ENCODE assay signal across 13 mouse cellular contexts in the genomic region with DNA sequence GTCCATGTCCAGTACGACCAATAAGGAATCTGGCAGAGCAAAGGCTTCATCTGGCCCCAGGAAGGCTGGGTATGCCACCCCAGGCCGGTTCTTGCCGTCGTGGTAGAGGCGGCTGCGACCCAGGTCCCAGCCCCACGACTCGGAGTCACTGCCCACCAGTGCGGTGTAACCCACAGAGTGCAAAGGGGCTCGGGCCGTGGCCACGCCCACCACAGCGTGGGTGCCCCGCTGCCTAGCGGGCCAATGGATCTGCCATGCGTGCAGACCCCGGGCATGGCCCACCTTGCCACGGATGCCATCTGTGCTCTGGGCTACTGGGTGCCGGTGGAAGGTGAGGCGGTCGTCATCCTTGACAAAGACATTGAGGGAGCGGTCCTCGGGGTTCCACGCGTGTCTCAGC.
"Had no signal": no experiment of that assay in that cellular context is flagged by ENCODE, and none has a peak within 500 bp of the region (broad histone marks: within the 10 kb centered on the region; RNA-seq: fewer than 3 reads in every experiment).

No protein-coding gene starts in this region.

- DNase-seq: kidney, adult 11 months; kidney, adult 9 months; kidney, postnatal 14 days; lung, adult 18-20 months; retina, postnatal 1 day; right cerebral cortex, postnatal 4 days; spleen, adult 18-20 months; thymus, postnatal 36 days had no signal

- H3K9me3 ChIP-seq: limb, embryonic 12.5 days; midbrain, embryonic 13.5 days; neural tube, embryonic 13.5 days had no signal

- H3K4me2 ChIP-seq: limb, embryonic 12.5 days; midbrain, embryonic 13.5 days; neural tube, embryonic 13.5 days had no signal

- H3K9ac ChIP-seq: limb, embryonic 12.5 days; liver, embryonic 14.5 days; midbrain, embryonic 13.5 days; neural tube, embryonic 13.5 days had no signal

- H3K4me3 ChIP-seq: left cerebral cortex, adult 2 months; limb, embryonic 12.5 days; midbrain, embryonic 13.5 days; neural tube, embryonic 13.5 days had no signal

- H3K27ac ChIP-seq: left cerebral cortex, adult 2 months; limb, embryonic 12.5 days; liver, embryonic 14.5 days; midbrain, embryonic 13.5 days; neural tube, embryonic 13.5 days had no signal

- H3K27me3 ChIP-seq: limb, embryonic 12.5 days; midbrain, embryonic 13.5 days; neural tube, embryonic 13.5 days had no signal

- ATAC-seq: midbrain, embryonic 13.5 days had no signal
